Mouse (Mus musculus): ENCODE results near the gene Slc11a2. TPM values are rescaled to one million over a fixed set of nuclear protein-coding genes. Genes with fewer than 3 reads are reported as not detected.

The Slc11a2 gene
- polyA plus RNA-seq (2012; rRNA removed): 35.5 and 53.2 TPM in 2 replicates

- TF ChIP-seq POLR2A (IDR thresholded peaks at IDR 0.05; ENCODE audit: borderline replicate concordance, extremely low read depth, low read depth, low read length) (no peak), CTCF (IDR thresholded peaks at IDR 0.05; ENCODE audit: insufficient read depth, low read length) (no peak)
- 26% methylated on average over 17 of the region's 17 CpGs for WGBS
- DNase-seq: no peak
- H3K4me3 ChIP-seq (replicated peaks; ENCODE audit: extremely low read depth, low read depth, low read length): peak within 1 kb of the TSS; percentile 46
- H3K4me1 ChIP-seq (ENCODE audit: control insufficient read depth, insufficient read depth, low read length): peaks cover 7% of the 10 kb centered on the region
These were observed at the start of gene Slc11a2 for GRCm38 (mm10) chr15:100424396-100425122. Gene Slc11a2 (minus strand): TSS chr15:100425072.

- WGBS: 70% methylated on average over 7 of the region's 7 CpGs
- H3K4me3 ChIP-seq (replicated peaks; ENCODE audit: extremely low read depth, low read depth, low read length): no peak overlapping the region
- DNase-seq: no peak
- H3K4me1 ChIP-seq (ENCODE audit: control insufficient read depth, insufficient read depth, low read length): peaks cover 4% of the 10 kb centered on the region
- TF ChIP-seq CTCF (IDR thresholded peaks at IDR 0.05; ENCODE audit: insufficient read depth, low read length) (no peak), POLR2A (IDR thresholded peaks at IDR 0.05; ENCODE audit: borderline replicate concordance, extremely low read depth, low read depth, low read length) (no peak)
These were observed 49.1 kb upstream of the Slc11a2 start for GRCm38 (mm10) chr15:100473926-100474503.

- 58% methylated on average over 10 of the region's 10 CpGs for WGBS
- DNase-seq: no peak
- no peak overlapping the region for H3K4me3 ChIP-seq (replicated peaks; ENCODE audit: extremely low read depth, low read depth, low read length)
- TF ChIP-seq CTCF (IDR thresholded peaks at IDR 0.05; ENCODE audit: insufficient read depth, low read length) (no peak), POLR2A (IDR thresholded peaks at IDR 0.05; ENCODE audit: borderline replicate concordance, extremely low read depth, low read depth, low read length) (no peak)
- H3K4me1 ChIP-seq (ENCODE audit: control insufficient read depth, insufficient read depth, low read length): peaks cover 8% of the 10 kb centered on the region
These were observed 45.2 kb upstream of the Slc11a2 start for GRCm38 (mm10) chr15:100470037-100470436.

GRCm38 (mm10) chr15:100469189-100469545 lies 44.3 kb upstream of the Slc11a2 start:
- WGBS: under 1% methylated on average over 19 of the region's 19 CpGs
- Histone ChIP-seq H3K4me1 (ENCODE audit: control insufficient read depth, insufficient read depth, low read length) (peaks cover 8% of the 10 kb centered on the region), H3K4me3 (replicated peaks; ENCODE audit: extremely low read depth, low read depth, low read length) (peak overlapping the region; percentile 89)
- DNase-seq: no peak
- no peak for TF ChIP-seq CTCF (IDR thresholded peaks at IDR 0.05; ENCODE audit: insufficient read depth, low read length)
- TF ChIP-seq POLR2A (IDR thresholded peaks at IDR 0.05; ENCODE audit: borderline replicate concordance, extremely low read depth, low read depth, low read length): no peak

- Histone ChIP-seq H3K4me1 (ENCODE audit: control insufficient read depth, insufficient read depth, low read length) (peaks cover 8% of the 10 kb centered on the region), H3K4me3 (replicated peaks; ENCODE audit: extremely low read depth, low read depth, low read length) (peak within 1 kb of the TSS; percentile 93)
- DNase-seq: peak; percentile 84
- TF ChIP-seq CTCF (IDR thresholded peaks at IDR 0.05; ENCODE audit: insufficient read depth, low read length): peak; percentile 35; the same call in 1 of the 2 replicates
- TF ChIP-seq POLR2A (IDR thresholded peaks at IDR 0.05; ENCODE audit: borderline replicate concordance, extremely low read depth, low read depth, low read length): peak; percentile 67
- WGBS: 2% methylated on average over 84 of the region's 84 CpGs
These were observed 43.7 kb upstream of the Slc11a2 start, which contains the start of gene Letmd1 for GRCm38 (mm10) chr15:100468295-100469188. Gene Letmd1 (plus strand): TSS chr15:100469023.

- WGBS: 37% methylated on average over 8 of the region's 8 CpGs
- Histone ChIP-seq H3K4me1 (ENCODE audit: control insufficient read depth, insufficient read depth, low read length) (peaks cover 8% of the 10 kb centered on the region), H3K4me3 (replicated peaks; ENCODE audit: extremely low read depth, low read depth, low read length) (no peak overlapping the region)
- no peak for DNase-seq
- no peak for TF ChIP-seq CTCF (IDR thresholded peaks at IDR 0.05; ENCODE audit: insufficient read depth, low read length)
- no peak for TF ChIP-seq POLR2A (IDR thresholded peaks at IDR 0.05; ENCODE audit: borderline replicate concordance, extremely low read depth, low read depth, low read length)
These were observed 42.9 kb upstream of the Slc11a2 start for GRCm38 (mm10) chr15:100467738-100468137.

GRCm38 (mm10) chr15:100465432-100465831 lies 40.6 kb upstream of the Slc11a2 start:
- TF ChIP-seq CTCF (IDR thresholded peaks at IDR 0.05; ENCODE audit: insufficient read depth, low read length): no peak
- TF ChIP-seq POLR2A (IDR thresholded peaks at IDR 0.05; ENCODE audit: borderline replicate concordance, extremely low read depth, low read depth, low read length): no peak
- Histone ChIP-seq H3K4me3 (replicated peaks; ENCODE audit: extremely low read depth, low read depth, low read length) (no peak overlapping the region), H3K4me1 (ENCODE audit: control insufficient read depth, insufficient read depth, low read length) (peaks cover 8% of the 10 kb centered on the region)
- no peak for DNase-seq
- 77% methylated on average over 2 of the region's 2 CpGs for WGBS

GRCm38 (mm10) chr15:100463712-100464111 lies 38.8 kb upstream of the Slc11a2 start:
- Histone ChIP-seq H3K4me1 (ENCODE audit: control insufficient read depth, insufficient read depth, low read length) (peaks cover 3% of the 10 kb centered on the region; the same call in 1 of the 2 replicates), H3K4me3 (replicated peaks; ENCODE audit: extremely low read depth, low read depth, low read length) (no peak overlapping the region)
- no peak for TF ChIP-seq POLR2A (IDR thresholded peaks at IDR 0.05; ENCODE audit: borderline replicate concordance, extremely low read depth, low read depth, low read length)
- TF ChIP-seq CTCF (IDR thresholded peaks at IDR 0.05; ENCODE audit: insufficient read depth, low read length): peak; percentile 66; the same call in 1 of the 2 replicates
- DNase-seq: peak; percentile 67
- 24% methylated on average over 6 of the region's 6 CpGs for WGBS

GRCm38 (mm10) chr15:100462086-100462485 lies 37.2 kb upstream of the Slc11a2 start:
- 71% methylated on average over 5 of the region's 5 CpGs for WGBS
- TF ChIP-seq POLR2A (IDR thresholded peaks at IDR 0.05; ENCODE audit: borderline replicate concordance, extremely low read depth, low read depth, low read length) (no peak), CTCF (IDR thresholded peaks at IDR 0.05; ENCODE audit: insufficient read depth, low read length) (no peak)

More at GRCm38 (mm10) chr15:100462086-100462485, 37.2 kb upstream of the Slc11a2 start:
- Histone ChIP-seq H3K4me3 (replicated peaks; ENCODE audit: extremely low read depth, low read depth, low read length) (no peak overlapping the region), H3K4me1 (ENCODE audit: control insufficient read depth, insufficient read depth, low read length) (no peaks in the 10 kb centered on the region)
- DNase-seq: no peak
